Mouse (Mus musculus) natural killer cell, adult 2 months (primary cell): ENCODE results near the gene Ccm2l.

Experiments
- DNase-seq, 2 experiments: peaks; one replicate each; pipeline ENCODE4 v3.0.0; 2022; ENCODE audit warnings: low spot score in 2 of 2

Ccm2l gene

GRCm38 (mm10) chr2:153090551-153091165, 24.9 kb downstream of the Ccm2l start:
- DNase-seq, result peak in 1 of 2 experiments; percentile 84

GRCm38 (mm10) chr2:153107046-153107766, 41.5 kb downstream of the Ccm2l start:
- DNase-seq, result no peak

- DNase-seq, result no peak
Measured at GRCm38 (mm10) chr2:153107802-153108201, 42.0 kb downstream of the Ccm2l start.

GRCm38 (mm10) chr2:153108313-153109264, 42.8 kb downstream of the Ccm2l start, which contains the start of gene Hck:
Hck (plus strand) TSS chr2:153108468.
- DNase-seq, result peak in 1 of 2 experiments; percentile 34

GRCm38 (mm10) chr2:153109596-153109995, 43.8 kb downstream of the Ccm2l start:
- DNase-seq, result no peak

- DNase-seq, result no peak
Measured at GRCm38 (mm10) chr2:153111298-153111697, 45.5 kb downstream of the Ccm2l start.

- no peak for DNase-seq
Measured at GRCm38 (mm10) chr2:153115679-153116081, 49.9 kb downstream of the Ccm2l start.

GRCm38 (mm10) chr2:153117051-153117486, 51.3 kb downstream of the Ccm2l start:
- peak in 1 of 2 experiments; percentile 22 for DNase-seq

- DNase-seq, result no peak
Measured at GRCm38 (mm10) chr2:153119488-153119887, 53.7 kb downstream of the Ccm2l start.

GRCm38 (mm10) chr2:153120126-153120525, 54.4 kb downstream of the Ccm2l start:
- DNase-seq, result peak in 1 of 2 experiments; percentile 47

- peak in 1 of 2 experiments; percentile 44 for DNase-seq
Measured at GRCm38 (mm10) chr2:153121821-153122615, 56.3 kb downstream of the Ccm2l start.

GRCm38 (mm10) chr2:153122701-153123100, 56.9 kb downstream of the Ccm2l start:
- DNase-seq, result no peak

GRCm38 (mm10) chr2:153125875-153126274, 60.1 kb downstream of the Ccm2l start:
- no peak for DNase-seq

GRCm38 (mm10) chr2:153131019-153131418, 65.3 kb downstream of the Ccm2l start:
- DNase-seq, result peak in 1 of 2 experiments; percentile 28
